Mouse (Mus musculus): ENCODE measurements around the gene Sh3glb2. TPM values are rescaled to one million over a fixed set of nuclear protein-coding genes. Genes with fewer than 3 reads are reported as not detected.

Gene Sh3glb2
- total RNA-seq, 2 experiments from 2014 or later = 287 to 288 TPM

DNA sequence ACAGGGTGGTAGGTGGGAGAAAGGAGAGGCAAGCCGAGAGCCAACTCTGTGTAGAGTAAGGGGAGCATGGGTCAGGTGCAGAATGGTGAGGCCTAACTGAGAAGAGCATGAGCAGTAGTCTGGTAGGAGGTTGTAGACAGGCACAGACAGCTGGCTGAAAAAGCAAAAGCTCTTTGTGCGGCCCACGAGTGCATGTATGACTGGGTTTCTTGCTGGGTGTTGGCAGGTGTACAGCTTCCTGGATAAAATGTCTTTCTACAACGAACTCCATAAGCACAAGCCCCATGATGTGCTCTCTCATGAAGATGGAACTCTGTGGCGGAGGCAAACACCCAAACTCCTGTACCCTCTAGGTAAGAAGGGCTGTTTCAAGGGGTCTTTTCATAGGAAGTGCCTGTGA is 42.2 kb downstream of the Sh3glb2 start:
- peak in 1 of 2 experiments; percentile 47 for DNase-seq (ENCODE audit: low spot score in 2 of 2)

DNA sequence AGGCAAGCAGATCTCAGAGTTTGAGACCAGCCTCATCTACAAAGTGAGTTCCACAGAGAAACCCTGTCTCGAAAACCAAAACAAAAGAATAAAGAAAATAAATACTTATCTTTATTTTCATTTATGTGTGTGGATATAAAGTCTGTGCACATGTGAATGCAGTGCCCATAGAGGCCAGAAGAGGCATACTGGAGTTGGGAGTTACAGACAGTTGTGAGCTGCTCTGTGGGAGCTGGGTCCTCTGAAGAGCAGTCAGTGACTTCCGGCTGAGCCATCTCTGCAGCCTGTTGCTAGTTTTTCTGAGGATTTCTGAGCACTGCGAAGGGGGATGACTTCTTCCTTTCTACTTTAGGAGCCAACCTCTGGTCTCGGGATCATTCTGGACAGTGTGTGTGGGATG is 43.0 kb downstream of the Sh3glb2 start:
- H3K4me3 ChIP-seq = no peak overlapping the region
- DNase-seq (ENCODE audit: low spot score in 2 of 2) = no peak
- peak; percentile 45 for TF ChIP-seq CTCF (conservative IDR thresholded peaks at IDR 0.05)
- H3K27ac ChIP-seq = no peak overlapping the region

More for the DNA sequence above, 42.2 kb downstream of the Sh3glb2 start:
- Histone ChIP-seq H3K4me3 (no peak overlapping the region), H3K27ac (peak overlapping the region; percentile 43; the same call in 1 of the 2 replicates)
- TF ChIP-seq CTCF (conservative IDR thresholded peaks at IDR 0.05) = no peak

DNA sequence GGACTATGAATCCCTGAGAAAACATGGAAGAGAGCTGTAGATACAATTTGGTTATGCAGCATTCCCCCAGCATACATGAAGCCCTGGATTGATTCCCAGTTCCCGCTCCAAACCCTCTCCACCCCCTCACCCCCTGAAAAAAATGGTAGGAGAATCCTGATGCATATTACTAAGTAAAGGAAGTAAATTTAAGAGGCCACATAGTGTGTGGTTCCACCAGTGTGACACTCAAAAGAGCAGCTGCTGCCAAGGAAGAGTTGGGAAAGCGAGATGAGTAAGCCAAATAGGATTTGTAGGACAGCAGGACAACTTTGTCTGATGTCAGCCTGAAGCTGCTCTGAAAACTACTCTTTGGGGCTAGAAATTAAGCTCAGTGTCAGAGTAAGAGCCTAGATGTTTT is 47.7 kb downstream of the Sh3glb2 start:
- Histone ChIP-seq H3K27ac (no peak overlapping the region), H3K4me3 (no peak overlapping the region)
- TF ChIP-seq CTCF (conservative IDR thresholded peaks at IDR 0.05) = no peak
- DNase-seq (ENCODE audit: low spot score in 2 of 2) = no peak

DNA sequence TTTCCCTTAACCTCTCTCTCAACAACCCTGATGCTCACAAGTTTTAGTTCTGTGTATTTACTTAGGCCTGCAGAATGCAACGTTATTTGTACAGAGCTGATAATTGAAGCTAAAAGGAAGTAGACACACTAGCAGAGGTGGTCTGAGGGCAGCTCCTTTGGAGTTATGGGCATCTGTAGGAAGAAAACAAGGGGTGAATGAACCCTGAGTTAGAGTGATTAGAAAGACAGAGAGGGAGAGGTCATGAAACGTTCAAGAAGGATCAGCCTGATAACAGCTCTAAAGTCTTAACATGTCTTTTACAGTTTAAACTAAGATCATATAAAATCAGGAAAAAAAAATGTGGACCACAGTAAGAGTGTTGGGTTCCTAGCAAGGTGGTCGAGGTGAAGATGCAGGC is 49.8 kb downstream of the Sh3glb2 start:
- DNase-seq (ENCODE audit: low spot score in 2 of 2) = no peak
- no peak for TF ChIP-seq CTCF (conservative IDR thresholded peaks at IDR 0.05)
- H3K4me3 ChIP-seq = no peak overlapping the region
- no peak overlapping the region for H3K27ac ChIP-seq

DNA sequence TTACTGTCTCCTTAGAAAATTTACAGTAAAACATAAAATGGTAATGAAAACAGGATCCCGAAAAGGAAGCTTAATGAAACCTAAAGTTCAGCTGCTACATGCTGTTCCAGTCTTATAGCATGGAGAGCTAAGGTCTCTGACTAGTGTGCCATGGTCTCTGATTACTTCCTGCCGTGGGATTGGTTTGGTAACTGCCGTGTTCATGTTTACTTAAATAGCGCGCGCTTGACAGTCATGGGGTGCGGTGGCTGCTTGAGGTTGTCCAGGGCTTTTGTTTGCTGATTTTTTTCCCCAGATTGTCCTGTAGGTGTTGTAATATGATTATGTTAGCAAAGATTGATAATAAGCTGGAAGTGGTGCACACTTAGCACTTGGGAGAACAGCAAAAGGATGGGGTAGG is 53.0 kb downstream of the Sh3glb2 start:
- no peak for DNase-seq (ENCODE audit: low spot score in 2 of 2)
- Histone ChIP-seq H3K4me3 (no peak overlapping the region), H3K27ac (no peak overlapping the region)
- no peak for TF ChIP-seq CTCF (conservative IDR thresholded peaks at IDR 0.05)

DNA sequence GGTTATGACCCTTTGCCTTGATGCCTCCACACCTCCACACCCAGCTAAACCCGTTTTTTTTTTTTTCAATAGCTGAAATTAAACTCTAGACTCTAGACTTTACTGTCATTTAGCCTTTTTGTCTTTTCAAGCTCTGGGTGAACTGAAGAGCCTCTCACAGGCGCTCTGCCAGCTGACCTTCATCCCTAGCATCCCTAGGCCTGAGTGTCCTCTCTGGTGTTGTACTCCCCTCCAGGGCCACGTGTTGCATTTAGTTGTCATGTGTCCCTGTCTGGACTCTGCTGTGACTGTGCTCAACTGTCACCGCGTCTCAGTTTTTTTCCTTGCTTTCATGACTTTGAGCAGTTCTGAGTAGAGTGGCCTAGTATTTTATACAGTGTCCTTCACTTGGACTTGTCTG is 59.2 kb downstream of the Sh3glb2 start:
- no peak for DNase-seq (ENCODE audit: low spot score in 2 of 2)
- no peak for TF ChIP-seq CTCF (conservative IDR thresholded peaks at IDR 0.05)

DNA sequence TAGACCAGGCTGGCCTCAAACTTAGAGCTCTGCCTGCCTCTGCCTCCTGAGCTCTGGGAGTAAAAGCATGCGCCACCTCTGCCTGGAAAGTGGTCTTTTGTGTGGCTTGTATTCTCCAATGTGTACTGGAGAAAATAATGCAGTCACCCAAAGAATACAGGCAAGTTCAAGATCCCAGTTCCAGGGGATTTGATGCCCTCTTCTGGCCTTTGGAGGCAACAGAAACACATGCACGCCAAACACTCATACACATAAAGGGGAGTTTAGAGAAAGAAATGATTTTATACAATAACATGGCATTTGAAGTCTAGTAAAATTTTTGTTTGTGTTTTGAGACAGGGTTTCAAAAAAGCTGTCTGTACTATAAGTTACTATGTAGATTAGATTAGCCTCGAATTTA is 59.6 kb downstream of the Sh3glb2 start:
- peak; percentile 61 for TF ChIP-seq CTCF (conservative IDR thresholded peaks at IDR 0.05)
- Histone ChIP-seq H3K4me3 (no peak overlapping the region), H3K27ac (no peak overlapping the region)
- no peak for DNase-seq (ENCODE audit: low spot score in 2 of 2)

More for the DNA sequence above, 59.2 kb downstream of the Sh3glb2 start:
- Histone ChIP-seq H3K4me3 (no peak overlapping the region), H3K27ac (no peak overlapping the region)

Small RNA genes within 50 kb of the gene (microRNA-seq; reads per million reads assigned to microRNA genes)
- 0 reads per million in 2 experiments for gene Gm47292

Other genes with a start within 250 kb of the Sh3glb2 start
- gene Zer1, start 234.8 kb downstream of the Sh3glb2 start, total RNA-seq (2021) = 100 to 1,000 TPM; 197 to 199 TPM
- gene Tbc1d13, start 225.6 kb downstream of the Sh3glb2 start, total RNA-seq (2021) = 10 to 100 TPM; 54.7 to 55.7 TPM
- 10 to 100 TPM; 17.6 to 24.1 TPM for gene Endog, start 187.8 kb downstream of the Sh3glb2 start, total RNA-seq (2021)
- gene Spout1, start 180.9 kb downstream of the Sh3glb2 start, total RNA-seq (2021) = 10 to 100 TPM; 35.4 to 40.0 TPM
- 10 to 100 TPM; 15.7 to 17.0 TPM for gene Kyat1, start 153.5 kb downstream of the Sh3glb2 start, total RNA-seq (2021)
- 10 to 100 TPM; 56.8 to 59.3 TPM for gene Lrrc8a, start 121.6 kb downstream of the Sh3glb2 start, total RNA-seq (2021)
- 10 to 100 TPM in 1 of 2 experiments, 1 to 10 TPM in 1; 8.7 to 10.9 TPM for gene Gm28035, start 118.8 kb downstream of the Sh3glb2 start, total RNA-seq (2021)
- gene Phyhd1, start 93.1 kb downstream of the Sh3glb2 start, total RNA-seq (2021) = 10 to 100 TPM; 21.5 to 22.2 TPM
- not detected for gene Gm28038, start 78.3 kb downstream of the Sh3glb2 start, total RNA-seq (2021)
- 10 to 100 TPM; 22.1 to 22.2 TPM for gene Dolk, start 73.0 kb downstream of the Sh3glb2 start, total RNA-seq (2021)
- 10 to 100 TPM; 19.0 to 25.9 TPM for gene Nup188, start 72.9 kb downstream of the Sh3glb2 start, total RNA-seq (2021)
- gene Miga2, start 4.9 kb upstream of the Sh3glb2 start, total RNA-seq (2021) = 100 to 1,000 TPM; 112 to 120 TPM
- 10 to 100 TPM; 22.8 to 24.0 TPM for gene Dolpp1, start 32.9 kb upstream of the Sh3glb2 start, total RNA-seq (2021)
- 10 to 100 TPM; 50.9 to 51.6 TPM for gene Crat, start 56.5 kb upstream of the Sh3glb2 start, total RNA-seq (2021)
- 100 to 1,000 TPM; 152 to 168 TPM for gene Ptpa, start 56.7 kb upstream of the Sh3glb2 start, total RNA-seq (2021)
- gene Ier5l, start 114.9 kb upstream of the Sh3glb2 start, total RNA-seq (2021) = 10 to 100 TPM; 12.2 to 13.1 TPM
- 10 to 100 TPM in 1 of 2 experiments, 1 to 10 TPM in 1; 7.8 to 11.3 TPM for gene Cstad, start 235.7 kb upstream of the Sh3glb2 start, total RNA-seq (2021)

Data from layer of hippocampus, adult 2 months (tissue).